Mouse (Mus musculus) testis, adult 2 months (tissue): ENCODE results near the gene Lrch2.

ENCODE experiments used
- CTCF ChIP-seq: fragments of 200-500 bp; IDR thresholded peaks from 2 replicates; pipeline ENCODE4 v1.5.1; 2012; ENCODE audit warnings: low read depth, mild to moderate bottlenecking, inconsistent platforms, low read length, moderate library complexity; ENCODE audit not compliant: control insufficient read depth, insufficient read depth, insufficient replicate concordance
- POLR2A ChIP-seq: fragments of 200-500 bp; IDR thresholded peaks from 2 replicates; pipeline ENCODE4 v1.6.1; 2012; ENCODE audit warnings: low read depth, mild to moderate bottlenecking, inconsistent platforms, low read length, moderate library complexity; ENCODE audit not compliant: control insufficient read depth

GRCm38 (mm10) chrX:147443386-147443785 lies 110.5 kb downstream of the Lrch2 start:
- no peak for TF ChIP-seq CTCF
- no peak for TF ChIP-seq POLR2A
